Mouse (Mus musculus): ENCODE results near the gene Pbx1. TPM values are rescaled to one million over a fixed set of nuclear protein-coding genes. Genes with fewer than 3 reads are reported as not detected.

Gene Pbx1
- polyA plus RNA-seq, 1 experiment from 2014 or later: 31.4 TPM

- Histone ChIP-seq H3K9ac (replicated peaks) (no peak overlapping the region), H3K9me3 (replicated peaks) (no peaks in the 10 kb centered on the region), H3K4me3 (replicated peaks) (no peak overlapping the region), H3K4me2 (no peak overlapping the region), H3K27me3 (replicated peaks) (no peaks in the 10 kb centered on the region), H3K4me1 (peaks cover 15% of the 10 kb centered on the region), H3K27ac (replicated peaks) (no peak overlapping the region), H3K36me3 (no peaks in the 10 kb centered on the region)
- no peak for ATAC-seq (ENCODE audit: low FRiP score)
These were observed 118.3 kb downstream of the Pbx1 start for GRCm38 (mm10) chr1:168313772-168314171.

GRCm38 (mm10) chr1:168312710-168313447 lies 119.2 kb downstream of the Pbx1 start:
- no peak for ATAC-seq (ENCODE audit: low FRiP score)
- 95% methylated on average over 7 of the region's 7 CpGs for WGBS
- Histone ChIP-seq H3K9ac (replicated peaks) (no peak overlapping the region), H3K4me2 (no peak overlapping the region), H3K27ac (replicated peaks) (no peak overlapping the region), H3K36me3 (no peaks in the 10 kb centered on the region), H3K4me1 (peaks cover 23% of the 10 kb centered on the region), H3K4me3 (replicated peaks) (no peak overlapping the region), H3K27me3 (replicated peaks) (no peaks in the 10 kb centered on the region), H3K9me3 (replicated peaks) (no peaks in the 10 kb centered on the region)

GRCm38 (mm10) chr1:168309101-168309521 lies 123.0 kb downstream of the Pbx1 start:
- Histone ChIP-seq H3K36me3 (no peaks in the 10 kb centered on the region), H3K4me3 (replicated peaks) (no peak overlapping the region), H3K27ac (replicated peaks) (0 out of 2 replicates have a peak overlapping the region, but pooled peaks have one; percentile 18), H3K4me2 (peak overlapping the region; percentile 13; the same call in 1 of the 2 replicates), H3K9ac (replicated peaks) (no peak overlapping the region), H3K27me3 (replicated peaks) (no peaks in the 10 kb centered on the region), H3K9me3 (replicated peaks) (no peaks in the 10 kb centered on the region), H3K4me1 (peaks cover 24% of the 10 kb centered on the region)
- 33% methylated on average over 8 of the region's 8 CpGs for WGBS
- ATAC-seq (ENCODE audit: low FRiP score): peak; percentile 54

- no peak for ATAC-seq (ENCODE audit: low FRiP score)
- no peaks in the 10 kb centered on the region for H3K9me3 ChIP-seq (replicated peaks)
- H3K4me1 ChIP-seq: peaks cover 24% of the 10 kb centered on the region
- H3K9ac ChIP-seq (replicated peaks): no peak overlapping the region
- no peak overlapping the region for H3K4me2 ChIP-seq
- WGBS: 66% methylated on average over 14 of the region's 14 CpGs
- H3K4me3 ChIP-seq (replicated peaks): no peak overlapping the region
- no peak overlapping the region for H3K27ac ChIP-seq (replicated peaks)
- H3K27me3 ChIP-seq (replicated peaks): no peaks in the 10 kb centered on the region
- H3K36me3 ChIP-seq: no peaks in the 10 kb centered on the region
These were observed 124.5 kb downstream of the Pbx1 start for GRCm38 (mm10) chr1:168307275-168308182.

GRCm38 (mm10) chr1:168300505-168300904 lies 131.6 kb downstream of the Pbx1 start:
- no peaks in the 10 kb centered on the region for H3K9me3 ChIP-seq (replicated peaks)
- H3K27ac ChIP-seq (replicated peaks): peak overlapping the region; percentile 71
- peaks cover 34% of the 10 kb centered on the region for H3K4me1 ChIP-seq
- H3K9ac ChIP-seq (replicated peaks): peak overlapping the region; percentile 8; the same call in 1 of the 2 replicates
- peak overlapping the region; percentile 47 for H3K4me2 ChIP-seq
- H3K27me3 ChIP-seq (replicated peaks): no peaks in the 10 kb centered on the region
- H3K4me3 ChIP-seq (replicated peaks): no peak overlapping the region
- WGBS: 27% methylated on average over 6 of the region's 6 CpGs
- H3K36me3 ChIP-seq: no peaks in the 10 kb centered on the region
- ATAC-seq (ENCODE audit: low FRiP score): peak; percentile 24; the same call in 1 of the 2 replicates

DNA sequence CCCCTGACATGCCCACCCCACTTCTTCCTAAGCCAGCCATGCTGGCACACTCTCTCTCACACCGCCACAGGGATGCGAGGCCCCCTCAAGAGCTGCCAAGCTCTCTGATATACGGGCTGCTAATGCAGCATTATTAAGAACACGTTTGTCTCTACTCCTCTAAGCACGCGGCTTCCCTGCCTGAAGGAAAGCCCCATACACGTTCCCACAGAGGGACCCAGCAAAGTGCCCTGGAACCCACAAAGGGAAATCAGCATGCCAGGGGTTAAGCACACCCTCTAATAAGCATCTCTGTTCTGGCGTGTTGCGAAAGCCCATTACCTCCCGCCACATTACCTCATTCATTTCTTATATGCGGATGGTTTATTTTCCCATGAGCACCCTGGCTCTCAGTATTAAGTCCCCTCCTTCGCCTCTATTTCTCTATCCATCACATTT lies 132.1 kb downstream of the Pbx1 start:
- Histone ChIP-seq H3K4me1 (peaks cover 38% of the 10 kb centered on the region), H3K27ac (replicated peaks) (peak overlapping the region; percentile 71), H3K36me3 (no peaks in the 10 kb centered on the region), H3K9me3 (replicated peaks) (no peaks in the 10 kb centered on the region), H3K9ac (replicated peaks) (peak overlapping the region; percentile 5; the same call in 1 of the 2 replicates), H3K4me2 (peak overlapping the region; percentile 47), H3K4me3 (replicated peaks) (0 out of 2 replicates have a peak overlapping the region, but pooled peaks have one; percentile 1), H3K27me3 (replicated peaks) (no peaks in the 10 kb centered on the region)
- peak; percentile 48; the same call in 1 of the 2 replicates for ATAC-seq (ENCODE audit: low FRiP score)
- WGBS: 20% methylated on average over 12 of the region's 12 CpGs

DNA sequence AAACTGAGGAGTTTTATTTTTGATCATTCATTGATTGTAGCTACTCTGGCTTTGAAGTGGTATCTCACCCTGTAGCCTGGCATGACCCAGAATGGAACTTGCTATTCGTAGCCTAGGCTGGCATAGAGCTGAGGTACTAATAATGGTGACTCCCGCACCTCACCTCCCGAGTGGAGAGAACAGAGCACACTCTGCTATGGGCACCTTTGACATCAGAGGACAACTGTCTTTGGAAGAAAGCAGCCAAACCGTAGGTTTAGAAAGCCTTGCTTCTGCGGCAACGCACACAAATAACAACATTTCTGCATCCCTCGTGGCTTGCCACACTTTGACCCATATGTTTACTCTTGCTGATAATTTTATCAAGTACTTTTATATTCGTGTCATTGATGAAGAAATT lies 132.9 kb downstream of the Pbx1 start:
- Histone ChIP-seq H3K27ac (replicated peaks) (peak overlapping the region; percentile 71; the same call in 1 of the 2 replicates), H3K4me2 (no peak overlapping the region), H3K4me1 (peaks cover 39% of the 10 kb centered on the region), H3K9ac (replicated peaks) (no peak overlapping the region), H3K36me3 (no peaks in the 10 kb centered on the region), H3K27me3 (replicated peaks) (no peaks in the 10 kb centered on the region), H3K9me3 (replicated peaks) (no peaks in the 10 kb centered on the region), H3K4me3 (replicated peaks) (no peak overlapping the region)
- no peak for ATAC-seq (ENCODE audit: low FRiP score)
- WGBS: 91% methylated on average over 8 of the region's 8 CpGs

- Histone ChIP-seq H3K4me3 (replicated peaks) (no peak overlapping the region), H3K27me3 (replicated peaks) (no peaks in the 10 kb centered on the region), H3K4me2 (no peak overlapping the region), H3K9me3 (replicated peaks) (no peaks in the 10 kb centered on the region), H3K27ac (replicated peaks) (peak overlapping the region; percentile 54; the same call in 1 of the 2 replicates), H3K9ac (replicated peaks) (no peak overlapping the region), H3K36me3 (no peaks in the 10 kb centered on the region), H3K4me1 (peaks cover 48% of the 10 kb centered on the region)
- 0 out of 2 replicates have a peak, but pooled peaks have one; percentile 35 for ATAC-seq (ENCODE audit: low FRiP score)
- WGBS: 15% methylated on average over 2 of the region's 2 CpGs
These were observed 135.8 kb downstream of the Pbx1 start for GRCm38 (mm10) chr1:168296290-168296689.

DNA sequence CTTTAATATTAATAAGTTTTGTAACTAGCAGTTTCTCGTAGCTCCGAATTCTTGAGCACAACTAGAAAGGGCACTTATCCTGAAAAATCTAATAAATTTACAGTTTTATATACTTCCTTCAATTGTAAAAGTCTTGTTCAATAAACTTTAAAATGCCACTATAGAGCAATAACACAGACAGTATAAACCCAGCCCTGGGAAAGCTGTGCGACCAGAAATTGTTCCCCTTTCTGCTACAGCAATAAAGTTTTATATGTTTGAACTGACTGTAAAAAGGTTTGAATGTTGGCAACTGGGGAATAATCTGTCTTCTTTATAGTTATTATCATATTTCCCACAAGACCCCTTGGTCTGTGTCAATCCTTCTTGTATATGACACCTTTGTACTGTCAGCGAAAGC lies 136.3 kb downstream of the Pbx1 start:
- no peak overlapping the region for H3K4me3 ChIP-seq (replicated peaks)
- H3K27ac ChIP-seq (replicated peaks): no peak overlapping the region
- H3K9ac ChIP-seq (replicated peaks): no peak overlapping the region
- H3K4me2 ChIP-seq: no peak overlapping the region
- H3K27me3 ChIP-seq (replicated peaks): no peaks in the 10 kb centered on the region
- ATAC-seq (ENCODE audit: low FRiP score): peak; percentile 43; the same call in 1 of the 2 replicates
- WGBS: 37% methylated on average over 4 of the region's 4 CpGs
- no peaks in the 10 kb centered on the region for H3K9me3 ChIP-seq (replicated peaks)
- H3K4me1 ChIP-seq: peaks cover 48% of the 10 kb centered on the region
- no peaks in the 10 kb centered on the region for H3K36me3 ChIP-seq

- Histone ChIP-seq H3K4me1 (peaks cover 52% of the 10 kb centered on the region), H3K27me3 (replicated peaks) (no peaks in the 10 kb centered on the region), H3K27ac (replicated peaks) (no peak overlapping the region), H3K9ac (replicated peaks) (no peak overlapping the region), H3K4me3 (replicated peaks) (no peak overlapping the region), H3K4me2 (no peak overlapping the region), H3K36me3 (no peaks in the 10 kb centered on the region), H3K9me3 (replicated peaks) (no peaks in the 10 kb centered on the region)
- no peak for ATAC-seq (ENCODE audit: low FRiP score)
- WGBS: 95% methylated on average over 1 of the region's 1 CpGs
These were observed 138.4 kb downstream of the Pbx1 start for GRCm38 (mm10) chr1:168293673-168294072.

- WGBS: 51% methylated on average over 9 of the region's 9 CpGs
- ATAC-seq (ENCODE audit: low FRiP score): no peak
- peaks cover 68% of the 10 kb centered on the region for H3K4me1 ChIP-seq
- no peaks in the 10 kb centered on the region for H3K36me3 ChIP-seq
- peak overlapping the region; percentile 67; the same call in 1 of the 2 replicates for H3K27ac ChIP-seq (replicated peaks)
- H3K9ac ChIP-seq (replicated peaks): no peak overlapping the region
- H3K9me3 ChIP-seq (replicated peaks): no peaks in the 10 kb centered on the region
- no peak overlapping the region for H3K4me3 ChIP-seq (replicated peaks)
- H3K27me3 ChIP-seq (replicated peaks): no peaks in the 10 kb centered on the region
- no peak overlapping the region for H3K4me2 ChIP-seq
These were observed 140.0 kb downstream of the Pbx1 start for GRCm38 (mm10) chr1:168292106-168292505.

Data from neural tube, embryonic 15.5 days (tissue).